Mouse (Mus musculus) WW6 (cell line): ENCODE measurements at regions not wholly inside any gene's neighbourhood (a gene's known extent, or its start where the extent isn't known, plus 50 kb on each side); places are given as distances from the start of the nearest gene placed in this dataset.

Experiments used
- DNase-seq: peaks from one replicate; pipeline ENCODE4 v3.0.0-alpha.2; 2013; ENCODE audit warnings: low read depth, low spot score

DNA sequence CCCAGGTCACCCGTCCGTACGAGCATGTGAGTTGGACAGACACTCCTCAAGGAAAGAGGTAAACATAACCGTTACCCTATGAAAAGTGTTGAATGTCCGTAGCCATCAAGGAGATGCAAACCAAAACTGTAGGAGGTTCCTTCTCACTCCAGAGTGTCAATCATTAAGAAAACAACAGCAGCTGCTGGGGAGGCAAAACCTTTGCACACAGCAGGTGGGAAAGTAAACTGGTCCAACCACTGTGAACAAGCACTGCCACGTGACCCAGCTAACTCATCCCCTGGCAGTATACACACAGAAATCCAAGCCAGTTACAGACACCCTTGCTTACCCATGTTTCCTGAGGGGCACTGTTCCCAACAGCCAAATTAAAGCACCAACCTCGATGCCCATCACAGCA, 54.7 kb upstream of the Irx5 start:
- DNase-seq = no peak

DNA sequence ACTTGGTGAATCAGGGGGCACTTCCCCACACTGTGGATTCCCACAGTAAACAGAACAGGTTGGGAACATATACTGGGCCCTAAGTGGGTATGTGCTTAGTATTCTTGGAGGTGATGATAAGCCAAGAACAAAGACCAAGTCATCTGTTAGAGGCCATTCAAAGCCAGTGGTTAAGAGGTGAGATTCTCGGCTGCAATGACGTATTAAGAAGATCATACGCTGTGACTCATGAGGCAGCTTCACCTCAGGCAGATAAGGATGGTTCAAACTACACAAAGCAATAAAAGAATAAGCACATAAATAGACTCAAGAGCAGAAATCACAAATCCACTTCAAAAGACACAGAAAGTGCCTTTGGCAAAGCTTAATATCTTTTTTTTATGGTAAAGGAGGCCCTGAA, 56.4 kb upstream of the Irx5 start:
- no peak for DNase-seq

DNA sequence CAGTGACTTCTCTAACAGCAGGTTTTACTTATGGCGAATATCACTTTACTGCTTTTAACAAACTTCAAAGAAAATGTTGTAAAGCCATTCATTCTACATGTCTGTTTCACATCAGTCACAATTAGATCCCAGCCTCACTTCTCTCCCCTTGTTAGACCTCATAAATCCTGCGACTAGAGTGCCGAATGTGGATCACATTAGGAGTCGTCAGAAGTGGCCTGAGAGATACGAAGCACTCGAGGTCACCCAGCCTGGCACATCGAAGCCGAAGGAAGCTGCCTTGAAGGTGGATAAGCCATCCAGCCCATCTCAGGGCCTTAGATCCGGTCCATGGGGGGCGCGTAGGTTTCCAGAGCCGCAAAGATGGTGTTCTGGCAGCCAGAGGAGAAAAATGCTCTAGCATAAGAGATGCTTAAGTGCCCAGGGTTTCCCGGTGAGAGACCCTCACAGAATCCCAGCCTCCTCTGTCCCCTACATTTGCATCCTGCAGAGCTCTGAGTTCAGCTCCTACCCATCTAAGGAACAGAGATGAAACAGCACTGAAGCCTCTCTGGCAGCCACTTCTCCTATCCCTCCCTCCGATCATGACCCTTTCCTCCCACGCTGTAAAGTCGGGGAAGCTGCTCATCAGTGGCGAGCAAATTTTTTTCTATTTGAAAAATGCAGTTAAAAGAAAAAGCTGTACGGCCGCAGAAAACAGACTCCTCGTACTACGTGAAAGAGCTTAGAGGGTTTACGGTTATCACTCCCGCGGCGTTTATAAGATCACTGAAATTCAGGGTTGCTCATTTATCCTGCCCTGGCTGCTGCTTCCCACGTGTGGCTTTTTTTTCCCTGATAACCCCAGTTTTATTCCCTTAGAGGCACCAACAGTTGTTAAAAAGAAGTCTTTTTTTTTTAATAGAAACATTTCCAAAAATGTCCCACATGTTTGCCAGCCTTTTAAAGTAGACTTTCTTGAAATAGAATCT, 70.3 kb upstream of the Irx5 start:
- no peak for DNase-seq

DNA sequence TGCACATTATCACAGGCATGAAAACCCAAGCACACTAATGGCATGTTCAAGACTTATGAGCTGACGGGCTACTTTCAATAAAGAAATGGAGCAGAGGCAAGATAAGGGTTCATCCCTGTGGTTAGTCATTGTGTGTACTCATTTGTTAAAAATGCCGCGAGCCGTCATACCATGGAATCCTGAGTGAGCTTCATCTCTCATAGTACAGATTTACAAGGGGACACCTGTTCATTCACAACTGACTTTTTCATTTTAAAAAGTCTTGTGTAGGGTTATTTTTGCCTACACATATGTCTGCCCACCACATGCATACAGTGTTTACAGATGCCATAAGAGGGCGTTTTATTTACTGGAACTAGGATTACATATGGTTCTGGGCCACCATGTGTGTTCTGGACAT, 81.7 kb upstream of the Irx5 start:
- no peak for DNase-seq

DNA sequence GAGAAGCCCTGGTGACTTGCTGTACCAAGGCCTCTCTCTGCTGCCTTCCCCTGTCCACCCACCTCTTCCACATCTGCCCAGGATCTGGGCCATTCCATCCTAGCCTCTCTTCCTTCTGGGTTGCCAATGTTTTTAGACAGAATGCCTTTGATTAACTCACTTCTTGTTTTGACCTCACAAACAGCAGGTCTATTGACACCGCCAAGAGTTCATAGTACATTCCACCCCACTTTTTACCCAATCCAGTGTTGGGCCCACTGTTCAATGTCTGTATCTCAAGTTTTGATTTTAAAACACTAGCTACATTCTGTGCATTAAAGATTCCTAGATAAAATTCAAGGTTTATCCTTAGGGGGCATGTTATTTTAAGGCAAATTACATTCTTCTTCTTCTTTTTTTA, 84.7 kb upstream of the Irx5 start:
- no peak for DNase-seq

DNA sequence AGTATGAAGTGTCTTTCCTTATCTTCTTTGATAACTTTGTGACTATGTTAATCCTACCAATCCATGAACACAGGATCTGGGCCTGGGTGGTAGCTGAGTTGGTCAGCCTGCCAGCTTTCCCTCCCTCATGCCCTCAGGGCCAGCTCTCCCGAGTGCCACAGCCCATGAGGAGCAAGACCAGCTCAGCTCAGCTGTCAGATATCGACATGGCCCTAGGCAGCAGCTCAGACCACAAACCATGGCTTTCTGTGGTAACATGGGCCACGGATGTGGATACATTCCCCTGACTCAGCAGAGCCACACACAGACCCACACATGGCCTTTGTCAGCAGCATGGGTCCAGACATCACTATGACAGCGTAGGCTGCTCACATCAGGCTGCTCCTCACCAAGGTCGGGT, 85.4 kb upstream of the Irx5 start:
- DNase-seq = no peak

DNA sequence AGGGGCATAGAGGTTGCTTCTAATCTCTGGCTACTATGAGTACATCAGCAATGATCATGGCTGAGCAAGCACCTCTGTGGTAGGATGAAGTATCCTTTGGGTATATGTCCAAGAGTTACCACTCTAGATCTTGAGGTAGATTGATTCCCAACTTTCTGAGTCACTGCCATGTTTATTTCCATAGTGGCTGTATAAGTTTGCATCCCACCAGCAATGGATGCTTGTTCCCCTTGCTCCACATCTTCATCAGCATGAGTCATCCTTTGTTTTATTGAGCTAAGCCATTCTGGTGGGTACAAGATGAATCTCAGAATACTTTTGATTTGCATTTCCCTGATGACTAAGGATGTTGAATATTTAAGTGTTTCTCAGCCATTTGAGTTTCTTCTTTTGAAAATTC, 86.8 kb upstream of the Irx5 start:
- no peak for DNase-seq

DNA sequence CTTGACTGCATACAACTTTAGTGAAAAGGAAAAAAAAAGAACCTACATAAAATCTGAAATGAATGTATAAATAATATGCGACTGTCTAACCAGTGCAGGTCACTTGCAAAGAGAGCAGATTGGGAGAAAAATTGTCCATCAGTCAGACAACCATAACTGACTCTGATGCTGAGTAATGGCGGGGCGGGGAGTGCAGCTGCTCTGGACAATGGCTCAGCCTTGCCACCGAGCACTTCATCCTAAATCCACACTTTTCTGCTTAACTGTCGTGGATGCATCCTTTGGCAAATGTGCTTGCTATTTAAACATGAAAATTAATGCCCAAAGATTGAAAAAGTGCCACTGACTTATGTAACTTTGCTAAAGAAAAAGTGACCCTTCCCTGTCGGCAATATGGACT, 90.0 kb upstream of the Irx5 start:
- DNase-seq = no peak

DNA sequence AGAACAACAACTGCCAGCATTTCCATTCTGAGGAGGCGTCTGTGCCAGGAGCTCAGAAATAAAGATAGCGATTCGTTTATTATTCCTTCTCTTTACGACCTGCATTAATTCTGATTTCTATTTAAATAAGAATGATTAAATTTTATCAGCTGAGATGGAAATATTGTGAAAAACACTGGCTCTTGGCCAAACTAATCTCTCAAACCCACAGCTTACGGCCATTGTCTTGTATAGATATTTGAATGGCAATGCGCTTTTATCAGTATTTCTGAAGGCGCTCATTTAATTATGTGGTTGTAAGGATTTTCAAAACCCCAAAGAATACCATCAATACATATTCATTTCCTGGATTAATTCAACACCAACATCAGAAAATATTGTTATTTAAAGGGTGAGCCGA, 97.4 kb upstream of the Irx5 start:
- no peak for DNase-seq

DNA sequence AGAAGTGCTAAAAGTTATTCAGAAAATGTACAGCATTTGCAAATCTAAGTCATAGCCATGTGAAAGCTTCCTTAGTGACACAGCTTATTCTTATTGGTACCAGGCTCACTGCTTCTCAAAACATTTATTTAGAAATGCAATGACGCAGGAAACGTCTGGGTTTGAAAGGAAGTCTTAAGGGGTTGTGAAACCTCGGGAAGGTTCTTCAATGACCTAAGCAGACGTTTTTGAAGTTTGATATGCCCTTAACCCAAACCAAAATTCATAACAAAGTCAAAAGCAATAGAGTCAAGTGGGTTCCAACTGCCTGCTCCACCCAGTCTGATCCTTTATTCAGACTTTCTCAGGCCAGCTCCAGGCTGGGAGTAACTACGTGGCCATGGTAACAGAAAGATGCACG, 99.2 kb upstream of the Irx5 start:
- DNase-seq = no peak

DNA sequence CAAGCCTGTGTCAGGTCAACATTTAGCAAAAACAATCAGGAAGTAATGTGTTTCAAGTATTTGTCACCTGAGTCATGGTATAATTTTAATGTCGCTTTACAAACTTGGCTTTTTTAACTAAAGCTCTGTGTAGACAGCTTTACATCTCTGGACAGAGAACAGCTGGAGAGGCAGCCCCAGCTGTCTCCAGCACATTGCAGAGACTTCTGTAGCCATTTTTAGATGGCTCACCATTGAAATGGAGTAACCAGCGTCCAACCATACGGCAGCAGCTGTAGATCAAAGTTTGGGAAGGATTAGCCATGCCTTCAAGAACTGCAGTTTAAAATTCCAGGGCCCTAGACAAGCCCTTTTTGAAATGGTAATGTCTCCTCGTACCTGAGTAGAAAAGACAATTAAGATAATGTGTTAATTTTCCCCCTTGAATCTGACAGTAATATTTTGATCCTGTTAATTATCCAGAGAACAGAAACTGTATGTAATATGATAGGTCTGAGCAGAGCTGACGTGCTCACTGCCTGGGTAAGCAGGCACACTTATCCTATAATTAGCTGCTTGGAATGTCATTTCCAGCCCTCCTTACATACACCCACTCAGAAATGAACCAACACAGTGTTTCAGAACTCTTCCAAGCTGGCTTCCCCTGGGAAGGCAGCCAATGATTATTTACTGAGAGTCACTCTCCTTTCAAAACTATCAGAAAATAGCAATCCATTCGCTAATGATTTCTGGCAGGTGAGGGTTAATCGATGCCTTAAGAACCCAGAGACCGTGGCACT, 104.6 kb upstream of the Irx5 start:
- no peak for DNase-seq

DNA sequence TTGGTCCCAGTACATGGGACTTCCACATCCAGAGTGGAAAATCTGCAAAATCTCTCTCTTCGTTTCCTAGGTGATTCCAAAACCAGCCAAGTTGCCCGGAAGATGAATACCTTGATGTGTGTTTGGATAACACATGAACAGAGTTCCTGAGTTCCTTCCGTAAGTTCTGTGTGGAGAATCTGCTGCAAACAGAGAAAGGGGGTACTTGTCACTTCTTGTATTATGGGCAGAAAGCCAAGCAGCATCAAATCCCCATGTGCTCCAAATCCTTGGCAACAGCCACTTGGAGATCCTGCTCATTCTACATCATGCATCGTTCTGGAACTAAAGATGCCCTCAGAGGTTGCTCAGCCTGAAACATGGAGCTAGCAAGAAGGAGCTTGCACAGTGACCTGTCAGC, 111.1 kb upstream of the Irx5 start:
- DNase-seq = no peak

DNA sequence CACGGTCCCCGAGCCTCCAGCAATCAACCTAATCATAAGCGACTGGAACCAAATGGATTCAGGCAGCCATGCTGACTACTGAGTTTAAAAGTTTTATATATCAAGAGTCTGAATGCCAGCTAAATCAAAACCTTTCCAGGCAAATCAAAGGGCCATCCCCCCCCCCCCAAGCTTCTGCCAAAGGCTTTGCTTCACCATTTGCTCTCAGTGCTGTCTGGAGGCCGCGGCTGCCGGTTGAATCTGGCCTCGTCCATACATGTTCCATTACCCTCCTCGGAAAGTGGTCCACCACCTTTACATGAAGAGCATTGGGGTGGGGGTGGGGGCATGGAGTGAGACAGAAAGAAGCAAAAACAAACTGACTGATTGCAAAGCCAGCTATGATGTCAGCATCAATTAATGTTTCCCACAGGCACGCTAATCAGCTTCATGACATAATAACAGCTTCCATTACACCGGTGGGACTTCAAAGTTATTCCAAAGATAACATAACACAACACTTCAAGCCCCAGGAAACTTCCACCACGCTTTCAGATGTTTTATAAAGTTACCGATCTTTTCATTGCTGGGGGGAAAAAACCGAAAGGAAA, 116.6 kb upstream of the Irx5 start:
- DNase-seq = no peak

DNA sequence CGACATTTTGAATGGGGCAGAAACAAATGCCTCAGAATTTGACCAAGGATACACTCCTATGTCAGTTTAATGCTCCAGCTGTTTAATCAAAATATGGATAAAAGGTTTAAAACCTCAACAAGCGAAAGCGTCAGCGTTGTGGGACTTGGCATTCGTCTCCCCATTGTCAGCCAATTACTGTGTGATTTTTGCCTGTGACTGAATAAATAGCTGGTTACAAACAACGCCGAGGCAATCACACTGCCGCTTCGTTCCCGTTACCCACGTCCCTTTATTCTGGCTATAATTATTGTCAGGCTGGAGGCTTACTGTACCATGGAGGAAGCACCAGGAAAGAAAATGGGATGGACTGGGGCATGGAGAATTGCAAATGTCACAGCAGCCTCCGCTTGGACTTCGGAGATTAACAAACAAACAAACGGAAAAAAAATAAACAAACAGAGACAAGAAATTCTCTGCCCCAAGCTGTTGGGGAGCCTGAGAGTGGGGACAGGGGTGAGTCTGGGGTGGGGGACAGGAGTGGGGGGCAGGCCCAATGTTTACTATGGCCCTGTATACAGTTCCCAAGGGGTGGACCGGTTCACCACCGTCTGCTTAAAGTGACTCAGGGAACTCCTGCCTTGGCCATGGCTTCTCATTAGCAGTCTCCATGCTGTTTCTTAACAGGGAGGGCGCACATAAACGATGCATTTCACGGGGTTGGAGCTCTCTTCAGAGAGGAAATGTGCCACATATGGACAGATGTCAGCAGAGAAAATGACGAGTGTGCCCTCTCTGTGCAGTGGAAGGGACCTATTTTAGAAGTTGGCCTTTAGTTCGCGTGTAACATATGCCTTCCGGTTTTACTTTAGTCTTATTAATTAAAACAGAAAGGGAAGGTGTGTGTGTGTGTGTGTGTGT, 125.8 kb upstream of the Irx5 start:
- DNase-seq = no peak

DNA sequence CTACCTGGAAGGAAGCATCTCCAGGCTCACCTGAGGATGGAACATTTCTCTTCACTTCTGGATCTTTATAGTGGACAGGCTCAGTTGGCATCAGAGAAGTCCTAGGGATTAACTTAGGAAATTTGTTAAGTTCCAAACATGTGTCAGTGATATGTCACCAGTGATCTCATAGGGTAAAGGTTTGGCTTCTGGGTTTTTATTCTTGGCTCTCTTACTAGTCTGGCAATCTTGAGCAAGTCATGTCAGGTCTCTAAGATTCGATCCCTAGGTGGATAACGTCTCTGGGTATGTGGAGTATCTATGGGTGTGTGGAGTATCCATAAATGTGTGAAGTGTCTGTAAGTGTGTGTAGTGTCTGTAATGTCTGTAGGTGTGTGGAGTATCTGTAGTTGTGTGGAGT, 127.9 kb upstream of the Irx5 start:
- DNase-seq = no peak

DNA sequence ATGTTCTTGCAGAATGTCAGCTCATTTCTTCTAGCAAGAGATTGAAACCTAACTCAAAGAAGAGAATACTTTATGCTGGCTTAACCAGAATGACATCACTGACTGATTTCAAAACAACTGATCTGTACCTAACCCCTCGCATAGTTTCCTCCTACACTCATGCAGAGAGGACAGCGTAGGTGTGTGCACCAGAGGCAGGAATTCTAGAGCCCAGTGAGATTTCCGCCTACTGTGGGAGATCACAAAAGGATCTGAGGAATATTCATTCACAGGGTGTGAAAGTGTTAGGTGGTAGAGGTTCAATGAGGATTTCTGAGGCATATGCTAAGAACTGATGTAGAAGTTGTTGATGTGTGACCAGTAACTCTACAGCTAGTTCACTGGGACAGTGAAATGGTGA, 132.5 kb upstream of the Irx5 start:
- no peak for DNase-seq

DNA sequence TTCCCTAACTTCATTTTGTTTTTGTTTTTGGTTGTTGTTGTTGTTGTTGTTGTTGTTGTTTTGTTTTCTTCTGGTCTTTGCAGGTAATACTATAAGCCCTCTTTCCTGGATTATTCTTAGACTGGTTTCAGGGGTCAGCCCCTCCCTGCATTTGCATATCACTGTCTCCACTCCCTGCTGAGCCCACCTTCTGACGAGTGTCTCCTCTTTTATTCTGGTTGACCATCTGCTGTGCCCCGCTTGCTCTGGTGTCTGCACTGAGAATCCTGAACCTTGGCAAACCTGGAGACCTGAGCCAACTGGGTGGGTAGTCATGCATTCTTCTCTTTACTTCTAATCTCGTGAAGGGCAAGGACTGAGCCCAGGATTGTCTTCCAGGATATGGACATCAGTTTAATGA, 134.4 kb upstream of the Irx5 start:
- no peak for DNase-seq

DNA sequence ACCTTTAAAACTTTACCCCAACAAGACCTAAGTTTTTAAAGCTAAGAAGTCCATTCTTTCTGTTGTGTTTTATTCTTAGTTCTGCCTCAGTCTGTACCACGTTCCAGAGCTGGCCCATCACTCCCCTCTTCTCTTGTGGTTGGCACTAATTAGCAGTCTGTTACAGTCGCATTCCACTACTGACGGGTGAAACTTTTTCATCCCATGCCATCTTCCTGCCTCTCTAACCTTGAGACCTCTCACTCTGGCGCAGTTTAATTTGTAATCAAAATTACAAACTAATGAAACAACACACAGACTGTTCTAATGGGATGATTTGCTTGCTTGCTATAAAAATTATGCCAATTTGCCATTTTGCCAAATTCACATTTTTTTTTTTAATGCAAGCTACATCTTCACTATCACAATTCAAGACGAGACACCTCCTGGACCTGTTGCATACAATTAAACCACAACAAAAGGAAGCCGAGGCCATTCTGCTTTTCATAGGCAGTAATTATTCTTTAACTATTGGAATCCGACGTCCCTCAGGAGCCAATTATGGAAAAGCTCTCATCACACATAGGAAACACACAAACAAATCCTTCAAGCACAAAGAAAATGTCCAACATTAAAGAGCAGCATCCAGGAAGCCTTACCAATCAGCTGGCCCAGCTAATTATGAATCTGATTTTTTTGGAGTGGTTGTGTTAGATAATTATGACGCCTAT, 138.1 kb upstream of the Irx5 start:
- no peak for DNase-seq

DNA sequence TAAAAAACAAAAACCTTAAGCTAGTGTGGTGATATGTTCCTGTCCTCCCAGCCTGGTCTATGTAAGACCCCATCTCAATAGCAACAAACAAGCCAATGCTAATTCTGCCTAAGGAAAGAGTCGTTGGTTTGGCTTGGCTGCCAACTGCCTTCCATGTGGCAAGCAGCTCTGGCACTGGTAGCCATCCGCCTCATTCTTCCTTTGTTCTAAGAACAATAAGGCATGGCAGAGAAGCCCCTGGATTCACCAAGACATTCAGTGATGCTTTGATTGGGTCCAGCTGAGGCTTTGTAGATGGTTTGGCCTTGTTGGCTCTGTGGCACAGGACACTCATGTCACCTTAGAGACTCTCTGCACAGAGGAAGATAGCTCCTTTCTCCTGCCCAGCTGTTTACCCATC, 139.9 kb upstream of the Irx5 start:
- no peak for DNase-seq

DNA sequence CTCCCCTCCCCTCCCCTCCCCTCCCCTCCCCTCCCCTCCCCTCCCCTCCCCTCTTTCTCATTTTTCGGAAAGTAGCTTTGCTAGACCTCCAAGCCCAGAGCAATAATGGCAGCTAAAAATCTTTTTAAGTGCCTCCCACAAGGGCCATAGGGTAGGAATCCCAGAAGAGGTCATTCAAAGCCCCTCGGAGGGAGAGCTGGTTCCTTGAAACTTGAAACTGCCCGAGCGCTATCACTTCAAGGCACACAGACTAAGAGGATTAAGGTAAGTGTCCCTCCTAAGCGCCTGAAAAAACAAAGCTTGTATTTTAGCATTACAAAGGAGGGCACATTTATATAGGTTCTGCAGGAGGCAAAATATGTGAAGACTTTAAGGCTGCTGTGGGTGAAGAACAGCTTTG, 141.2 kb upstream of the Irx5 start:
- no peak for DNase-seq
